9 mouse cellular contexts compared by ENCODE assay signal in the genomic region with DNA sequence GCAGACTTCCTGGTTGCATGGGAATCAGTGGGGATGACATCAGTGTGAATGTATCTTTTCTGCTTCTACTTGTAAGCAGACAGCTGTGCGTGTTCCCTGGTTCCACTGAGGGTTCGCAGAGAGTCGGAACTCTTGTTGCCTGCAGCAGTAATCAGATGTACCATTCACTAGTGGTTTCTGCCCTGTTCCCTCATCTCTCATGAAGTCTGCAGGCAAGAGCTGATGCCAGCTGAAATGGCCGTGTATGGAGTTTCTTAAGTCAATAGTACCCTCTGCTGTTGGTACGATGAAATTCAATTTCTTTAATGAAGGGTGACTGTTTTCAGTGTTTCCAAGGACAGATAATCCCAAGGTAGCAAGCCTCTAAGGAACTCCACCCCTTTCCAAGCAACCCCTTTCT. TPM values are rescaled to one million over a fixed set of nuclear protein-coding genes. Genes with fewer than 3 reads are reported as not detected.
DNase-seq lines count a peak whose midpoint lies in the region; ATAC-seq and TF ChIP-seq lines count a peak whose summit lies in the region.
"Had no signal": no experiment of that assay in that cellular context is flagged by ENCODE, and none has a peak within 500 bp of the region (broad histone marks: within the 10 kb centered on the region; RNA-seq: fewer than 3 reads in every experiment).

No protein-coding gene starts in this region.

- H3K4me2 ChIP-seq in hindbrain, embryonic 11.5 days (replicated peaks; ENCODE audit: low read depth, low read length) = no peak overlapping the region
- no peak overlapping the region for H3K4me2 ChIP-seq in stomach, postnatal 0 days (replicated peaks; ENCODE audit: low read depth)
- H3K4me2 ChIP-seq: neural tube, embryonic 12.5 days had no signal

- H3K36me3 ChIP-seq in hindbrain, embryonic 11.5 days (ENCODE audit: control insufficient read depth, insufficient read depth, low read length) = no peaks in the 10 kb centered on the region
- H3K36me3 ChIP-seq in hindbrain, embryonic 10.5 days = no peaks in the 10 kb centered on the region
- no peaks in the 10 kb centered on the region for H3K36me3 ChIP-seq in stomach, postnatal 0 days (ENCODE audit: control insufficient read depth, insufficient read depth, low read length)
- H3K36me3 ChIP-seq: neural tube, embryonic 12.5 days had no signal

- no peak overlapping the region for H3K27ac ChIP-seq in hindbrain, embryonic 11.5 days (ENCODE audit: low read depth, low read length)
- H3K27ac ChIP-seq in hindbrain, embryonic 10.5 days = no peak overlapping the region
- H3K27ac ChIP-seq in stomach, postnatal 0 days (replicated peaks) = no peak overlapping the region
- H3K27ac ChIP-seq: neural tube, embryonic 12.5 days had no signal

- in situ Hi-C loops in Patski (cut with MboI; ENCODE audit: low pct_unique_long_range_greater_than_20kb) = loop anchor here (5.0 to 10.0 kb wide), 2 partner anchors 161 to 338 kb away; no protein-coding TSS in a partner anchor

- H3K4me1 ChIP-seq in hindbrain, embryonic 11.5 days (replicated peaks; ENCODE audit: control insufficient read depth, insufficient read depth, low read length) = no peaks in the 10 kb centered on the region
- H3K4me1 ChIP-seq in hindbrain, embryonic 10.5 days (replicated peaks) = no peaks in the 10 kb centered on the region
- no peaks in the 10 kb centered on the region for H3K4me1 ChIP-seq in stomach, postnatal 0 days (replicated peaks; ENCODE audit: control insufficient read depth, insufficient read depth)
- H3K4me1 ChIP-seq: neural tube, embryonic 12.5 days had no signal

- CTCF ChIA-PET in Patski (lab: Charles Lee) = interaction anchor here (0.9 to 2.7 kb wide), 19 partner anchors 9 to 749 kb away, joined by 3 to 19 read pairs (median 4); a partner anchor contains a TSS

- H3K4me3 ChIP-seq in hindbrain, embryonic 11.5 days (ENCODE audit: low read depth, low read length) = no peak overlapping the region
- no peak overlapping the region for H3K4me3 ChIP-seq in hindbrain, embryonic 10.5 days
- H3K4me3 ChIP-seq in stomach, postnatal 0 days (ENCODE audit: low read depth, low read length) = no peak overlapping the region
- H3K4me3 ChIP-seq: neural tube, embryonic 12.5 days had no signal

- peak; percentile 31 for DNase-seq in hindbrain, embryonic 11.5 days (ENCODE audit: low spot score)
- DNase-seq in hindbrain, embryonic 10.5 days (ENCODE audit: low spot score) = no peak
- DNase-seq in Patski (ENCODE audit: low read depth, low spot score) = peak; percentile 53
- peak; percentile 50 for DNase-seq in embryo, embryonic 11 days
- DNase-seq in kidney, adult 8-10 months = peak; percentile 5 to 12
- DNase-seq in lung, postnatal 14 days = peak; percentile 14
- peak; percentile 19 for DNase-seq in stomach, postnatal 0 days (ENCODE audit: low spot score)
- no peak for DNase-seq in urinary bladder, postnatal 14 days (ENCODE audit: low spot score)

- no peak overlapping the region for H3K9ac ChIP-seq in hindbrain, embryonic 11.5 days (ENCODE audit: low read depth, low read length)
- no peak overlapping the region for H3K9ac ChIP-seq in stomach, postnatal 0 days (ENCODE audit: low read length)
- H3K9ac ChIP-seq: neural tube, embryonic 12.5 days had no signal

- no peak for TF ChIP-seq EP300 in stomach, postnatal 0 days (optimal IDR thresholded peaks at IDR 0.05)

- no peaks in the 10 kb centered on the region for H3K9me3 ChIP-seq in hindbrain, embryonic 11.5 days (ENCODE audit: control insufficient read depth, low read length)
- H3K9me3 ChIP-seq in hindbrain, embryonic 10.5 days = peaks cover 8% of the 10 kb centered on the region
- no peaks in the 10 kb centered on the region for H3K9me3 ChIP-seq in stomach, postnatal 0 days (ENCODE audit: control insufficient read depth, low read length)
- H3K9me3 ChIP-seq: neural tube, embryonic 12.5 days had no signal

- POLR2A ChIA-PET in Patski (lab: Charles Lee) = interaction anchor here (2.7 kb wide), 1 partner anchor 161 kb away, joined by 10 read pairs; no protein-coding TSS in a partner anchor

- H3K27me3 ChIP-seq in hindbrain, embryonic 11.5 days (ENCODE audit: control insufficient read depth, insufficient read depth, low read length) = no peaks in the 10 kb centered on the region
- H3K27me3 ChIP-seq in hindbrain, embryonic 10.5 days (ENCODE audit: insufficient read depth, poor library complexity, severe bottlenecking) = no peaks in the 10 kb centered on the region
- no peaks in the 10 kb centered on the region for H3K27me3 ChIP-seq in Patski
- no peaks in the 10 kb centered on the region for H3K27me3 ChIP-seq in stomach, postnatal 0 days (ENCODE audit: control insufficient read depth, insufficient read depth, low read length)
- H3K27me3 ChIP-seq: neural tube, embryonic 12.5 days had no signal

- no peak for ATAC-seq in hindbrain, embryonic 11.5 days (ENCODE audit: low FRiP score)
- no peak for ATAC-seq in Patski
- peak; percentile 56; the same call in 1 of the 2 replicates for ATAC-seq in stomach, postnatal 0 days (ENCODE audit: low FRiP score, low TSS enrichment)

- TF ChIP-seq CTCF in Patski (IDR thresholded peaks at IDR 0.05) = peak; percentile 79
- TF ChIP-seq CTCF in stomach, postnatal 0 days (IDR thresholded peaks at IDR 0.05; ENCODE audit: low read depth) = peak; percentile 80

- 63% methylated on average over 5 of the region's 5 CpGs for WGBS in hindbrain, embryonic 11.5 days
- WGBS in hindbrain, embryonic 10.5 days = 62% methylated on average over 5 of the region's 5 CpGs
- 45% methylated on average over 5 of the region's 5 CpGs for WGBS in stomach, postnatal 0 days

RNA-seq across cellular contexts. Expression of a gene that starts 38.4 kb away (rescaled TPM):
- polyA plus RNA-seq in hindbrain, embryonic 11.5 days (2014; fragmentation: Nextera tagmentation; extraction: Ambion mirVana) = 10.9 and 12.3 TPM in 2 replicates
- 13.9 and 14.7 TPM in 2 replicates for polyA plus RNA-seq in hindbrain, embryonic 10.5 days (2016; fragmentation: Nextera tagmentation; extraction: Ambion mirVana)
- 43.6 TPM for polyA plus RNA-seq in Patski (2021)
- 14.1 and 15.3 TPM in 2 replicates for polyA plus RNA-seq in stomach, postnatal 0 days (2015; fragmentation: Nextera tagmentation; extraction: Ambion mirVana)

Comparison
In these comparisons a context has a peak if more than half of its experiments do, and no peak if none do; other contexts are left out.
1. DNase-seq: peak in hindbrain, embryonic 11.5 days (single experiment), Patski (single experiment), embryo, embryonic 11 days (single experiment), kidney, adult 8-10 months (2 of 2), lung, postnatal 14 days (single experiment) and stomach, postnatal 0 days (single experiment); none in hindbrain, embryonic 10.5 days (single experiment) and urinary bladder, postnatal 14 days (single experiment).